Mouse (Mus musculus): Measurements from ENCODE around the gene Miga1. TPM values are rescaled to one million over a fixed set of nuclear protein-coding genes. Genes with fewer than 3 reads are reported as not detected.

Miga1 gene
- polyA plus RNA-seq, 1 experiment, result 15.4 TPM

DNA sequence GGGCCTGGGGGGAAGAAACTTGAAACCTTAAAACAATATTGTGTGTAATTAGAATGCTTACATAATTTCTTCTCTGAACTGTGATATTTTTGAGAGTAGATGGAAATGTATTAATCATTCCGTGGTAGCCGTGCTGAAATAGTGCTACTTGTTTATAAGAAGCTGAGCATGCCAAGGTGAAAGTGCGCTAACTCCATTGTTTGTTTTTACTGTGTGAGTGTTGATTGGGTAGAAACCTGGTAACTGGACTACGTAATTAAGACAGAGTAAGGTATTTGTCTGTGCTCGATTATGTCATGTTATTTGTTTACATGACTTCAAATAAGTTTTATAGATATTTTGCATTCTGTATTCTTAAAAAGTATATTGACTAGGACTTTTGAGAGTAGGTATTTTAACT, 110.9 kb downstream of the Miga1 start:
- H3K27me3 ChIP-seq (ENCODE audit: control insufficient read depth, insufficient read depth, low read length), result no peaks in the 10 kb centered on the region
- peaks cover 93% of the 10 kb centered on the region for H3K36me3 ChIP-seq (ENCODE audit: control insufficient read depth, insufficient read depth, low read length)
- no peak overlapping the region for H3K27ac ChIP-seq (ENCODE audit: control insufficient read depth, insufficient read depth, low read length)
- 97% methylated on average over 5 of the region's 5 CpGs for WGBS
- no peaks in the 10 kb centered on the region for H3K4me1 ChIP-seq (replicated peaks; ENCODE audit: control insufficient read depth, insufficient read depth, low read length)
- TF ChIP-seq POLR2A (IDR thresholded peaks at IDR 0.05; ENCODE audit: control insufficient read depth, extremely low read depth, insufficient read depth, low read length, poor library complexity), result no peak
- no peak for TF ChIP-seq CTCF (IDR thresholded peaks at IDR 0.05; ENCODE audit: borderline replicate concordance, control insufficient read depth, extremely low read depth, insufficient read depth, low read length, poor library complexity)
- no peak for DNase-seq
- H3K4me3 ChIP-seq (ENCODE audit: control insufficient read depth, insufficient read depth, low read length), result no peak overlapping the region

DNA sequence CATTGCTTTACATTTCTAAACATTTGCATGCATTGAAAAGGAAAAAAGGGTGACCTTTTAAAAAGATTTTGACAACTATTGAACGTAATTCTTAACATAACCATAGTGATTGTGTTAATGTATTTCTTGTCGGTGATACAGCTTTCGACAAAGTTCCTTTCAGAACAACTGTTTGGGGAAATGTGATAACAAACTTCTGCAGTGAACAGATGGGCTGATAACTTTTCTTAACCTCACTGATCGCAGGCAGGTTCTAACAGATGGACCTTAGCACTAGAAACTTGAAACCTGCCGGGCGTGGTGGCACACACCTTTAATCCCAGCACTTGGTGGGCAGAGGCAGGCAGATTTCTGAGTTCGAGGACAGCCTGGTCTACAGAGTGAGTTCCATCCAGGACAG, 111.4 kb downstream of the Miga1 start:
- DNase-seq, result no peak
- no peak overlapping the region for H3K4me3 ChIP-seq (ENCODE audit: control insufficient read depth, insufficient read depth, low read length)
- H3K27me3 ChIP-seq (ENCODE audit: control insufficient read depth, insufficient read depth, low read length), result no peaks in the 10 kb centered on the region
- TF ChIP-seq CTCF (IDR thresholded peaks at IDR 0.05; ENCODE audit: borderline replicate concordance, control insufficient read depth, extremely low read depth, insufficient read depth, low read length, poor library complexity) (no peak), POLR2A (IDR thresholded peaks at IDR 0.05; ENCODE audit: control insufficient read depth, extremely low read depth, insufficient read depth, low read length, poor library complexity) (no peak)
- peaks cover 93% of the 10 kb centered on the region for H3K36me3 ChIP-seq (ENCODE audit: control insufficient read depth, insufficient read depth, low read length)
- 99% methylated on average over 7 of the region's 7 CpGs for WGBS
- no peak overlapping the region for H3K27ac ChIP-seq (ENCODE audit: control insufficient read depth, insufficient read depth, low read length)
- H3K4me1 ChIP-seq (replicated peaks; ENCODE audit: control insufficient read depth, insufficient read depth, low read length), result no peaks in the 10 kb centered on the region

DNA sequence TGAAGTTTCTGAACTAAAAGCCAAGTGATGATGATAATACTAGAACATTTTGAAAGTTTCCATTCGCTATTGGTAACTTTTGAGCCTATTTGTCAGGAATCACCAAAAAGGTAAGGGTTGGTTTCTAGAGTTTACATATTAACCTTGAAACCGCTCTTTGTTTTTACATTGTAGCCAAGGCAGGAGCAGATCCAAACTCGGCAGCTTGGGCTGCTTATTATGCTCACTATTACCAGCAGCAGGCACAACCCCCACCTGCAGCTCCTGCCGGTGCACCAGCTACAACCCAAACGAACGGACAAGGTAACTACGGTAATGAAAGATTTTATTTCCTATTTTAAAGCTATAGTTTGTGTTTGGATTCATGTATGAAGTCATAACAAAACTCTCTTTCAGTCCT, 114.3 kb downstream of the Miga1 start:
- H3K27ac ChIP-seq (ENCODE audit: control insufficient read depth, insufficient read depth, low read length), result no peak overlapping the region
- H3K27me3 ChIP-seq (ENCODE audit: control insufficient read depth, insufficient read depth, low read length), result no peaks in the 10 kb centered on the region
- H3K4me3 ChIP-seq (ENCODE audit: control insufficient read depth, insufficient read depth, low read length), result no peak overlapping the region
- DNase-seq, result no peak
- no peaks in the 10 kb centered on the region for H3K4me1 ChIP-seq (replicated peaks; ENCODE audit: control insufficient read depth, insufficient read depth, low read length)
- WGBS, result 97% methylated on average over 7 of the region's 7 CpGs
- TF ChIP-seq CTCF (IDR thresholded peaks at IDR 0.05; ENCODE audit: borderline replicate concordance, control insufficient read depth, extremely low read depth, insufficient read depth, low read length, poor library complexity) (no peak), POLR2A (IDR thresholded peaks at IDR 0.05; ENCODE audit: control insufficient read depth, extremely low read depth, insufficient read depth, low read length, poor library complexity) (no peak)
- peaks cover 99% of the 10 kb centered on the region for H3K36me3 ChIP-seq (ENCODE audit: control insufficient read depth, insufficient read depth, low read length)

DNA sequence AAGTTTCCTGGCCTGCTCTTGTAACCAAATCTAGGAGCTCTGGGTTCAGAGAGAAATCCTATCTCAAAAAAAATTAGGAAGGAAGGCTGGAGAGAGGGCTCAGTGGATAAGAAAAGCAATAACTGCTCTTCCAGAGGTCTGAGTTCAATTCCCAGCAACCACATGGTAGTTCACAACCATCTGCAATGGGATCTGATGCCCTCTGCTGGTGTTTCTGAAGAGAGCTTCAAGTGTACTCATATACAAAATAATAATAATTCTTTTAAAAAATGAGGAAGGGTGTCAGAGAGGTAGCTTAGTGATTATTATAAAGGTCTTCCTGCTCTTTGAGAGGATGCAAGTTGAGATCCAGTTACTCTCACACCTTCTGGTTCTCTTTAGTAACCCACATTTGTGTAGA, 115.3 kb downstream of the Miga1 start:
- H3K27me3 ChIP-seq (ENCODE audit: control insufficient read depth, insufficient read depth, low read length), result no peaks in the 10 kb centered on the region
- H3K27ac ChIP-seq (ENCODE audit: control insufficient read depth, insufficient read depth, low read length), result no peak overlapping the region
- TF ChIP-seq CTCF (IDR thresholded peaks at IDR 0.05; ENCODE audit: borderline replicate concordance, control insufficient read depth, extremely low read depth, insufficient read depth, low read length, poor library complexity) (no peak), POLR2A (IDR thresholded peaks at IDR 0.05; ENCODE audit: control insufficient read depth, extremely low read depth, insufficient read depth, low read length, poor library complexity) (no peak)
- peaks cover 99% of the 10 kb centered on the region for H3K36me3 ChIP-seq (ENCODE audit: control insufficient read depth, insufficient read depth, low read length)
- no peaks in the 10 kb centered on the region for H3K4me1 ChIP-seq (replicated peaks; ENCODE audit: control insufficient read depth, insufficient read depth, low read length)
- no peak overlapping the region for H3K4me3 ChIP-seq (ENCODE audit: control insufficient read depth, insufficient read depth, low read length)
- no peak for DNase-seq

Other genes with a start within 250 kb of the Miga1 start
- 3.2 and 4.0 TPM in 2 replicates for gene Gipc2, start 174.2 kb downstream of the Miga1 start, polyA plus RNA-seq (2012; rRNA removed)
- 8.6 and 9.2 TPM in 2 replicates for gene Dnajb4, start 130.1 kb downstream of the Miga1 start, polyA plus RNA-seq (2012; rRNA removed)
- gene Fubp1, start 130.0 kb downstream of the Miga1 start, polyA plus RNA-seq (2012; rRNA removed), result 247 and 254 TPM in 2 replicates
- 0.31 TPM in 1 of 2 replicates, not detected in the other for gene Nexn, start 74.1 kb downstream of the Miga1 start, polyA plus RNA-seq (2012; rRNA removed)
- gene Usp33, start 6.1 kb upstream of the Miga1 start, polyA plus RNA-seq (2012; rRNA removed), result 16.8 and 20.7 TPM in 2 replicates
- 29.1 and 35.7 TPM in 2 replicates for gene Zzz3, start 55.1 kb upstream of the Miga1 start, polyA plus RNA-seq (2012; rRNA removed)

Measured in thymus, adult 2 months (tissue).